Comparison of ENCODE assay signal across 8 mouse cellular contexts in genomic region chr6:52177061-52177735, GRCm38 (mm10). TPM values are rescaled to one million over a fixed set of nuclear protein-coding genes. Genes with fewer than 3 reads are reported as not detected.
A peak's percentile ranks its signal among the peaks of the same experiment; 100 is the strongest.
DNase-seq lines count a peak whose midpoint lies in the region; ATAC-seq and TF ChIP-seq lines count a peak whose summit lies in the region.

Gene 5730596B20Rik, plus strand, starts transcription at chr6:52177498.

- ATAC-seq in heart, embryonic 16.5 days (replicated peaks; ENCODE audit: extremely low read depth, insufficient read depth, low FRiP score): no peak
- no peak for ATAC-seq in neural tube, embryonic 15.5 days (ENCODE audit: low FRiP score)
- ATAC-seq in megakaryocyte progenitor cell, adult 5-6 weeks (replicated peaks; ENCODE audit: poor library complexity): no peak

- WGBS in liver, adult 2 months: 9% methylated on average over 36 of the region's 36 CpGs
- 2% methylated on average over 36 of the region's 36 CpGs for WGBS in heart, embryonic 16.5 days
- WGBS in neural tube, embryonic 15.5 days: 10% methylated on average over 36 of the region's 36 CpGs

- no peaks in the 10 kb centered on the region for H3K79me2 ChIP-seq in liver, adult 2 months (ENCODE audit: control insufficient read depth, insufficient read depth, low read length)

- H3K9me3 ChIP-seq in heart, embryonic 16.5 days (replicated peaks; ENCODE audit: control insufficient read depth, low read length): no peaks in the 10 kb centered on the region
- H3K9me3 ChIP-seq in neural tube, embryonic 15.5 days (replicated peaks): no peaks in the 10 kb centered on the region

- no peak for TF ChIP-seq POLR2A in liver, adult 2 months (IDR thresholded peaks at IDR 0.05; ENCODE audit: extremely low read depth, insufficient read depth, low read length)

- peak within 1 kb of the TSS; percentile 48 for H3K4me2 ChIP-seq in heart, embryonic 16.5 days (ENCODE audit: low read depth, low read length)
- peak within 1 kb of the TSS; percentile 63 for H3K4me2 ChIP-seq in neural tube, embryonic 15.5 days

- no peaks in the 10 kb centered on the region for H3K36me3 ChIP-seq in liver, adult 2 months (ENCODE audit: control insufficient read depth, insufficient read depth, low read length)
- no peaks in the 10 kb centered on the region for H3K36me3 ChIP-seq in heart, embryonic 16.5 days (ENCODE audit: control insufficient read depth, insufficient read depth)
- H3K36me3 ChIP-seq in neural tube, embryonic 15.5 days: no peaks in the 10 kb centered on the region

- H3K9ac ChIP-seq in liver, adult 2 months (ENCODE audit: low read depth, low read length): peak within 1 kb of the TSS; percentile 43
- peak within 1 kb of the TSS; percentile 61 for H3K9ac ChIP-seq in heart, embryonic 16.5 days (ENCODE audit: low read length)
- peak within 1 kb of the TSS; percentile 58 for H3K9ac ChIP-seq in neural tube, embryonic 15.5 days (replicated peaks)

- H3K4me1 ChIP-seq in liver, adult 2 months (ENCODE audit: control insufficient read depth, insufficient read depth, low read length): no peaks in the 10 kb centered on the region
- 0 out of 2 replicates have a peak, but pooled peaks cover 2% of the 10 kb centered on the region for H3K4me1 ChIP-seq in heart, embryonic 16.5 days (ENCODE audit: control insufficient read depth, insufficient read depth, low read length)
- peaks cover 86% of the 10 kb centered on the region for H3K4me1 ChIP-seq in neural tube, embryonic 15.5 days

- no peak for TF ChIP-seq CTCF in liver, adult 2 months (IDR thresholded peaks at IDR 0.05; ENCODE audit: low read depth, low read length)

- H3K27ac ChIP-seq in liver, adult 2 months (replicated peaks; ENCODE audit: insufficient read depth, low read depth, low read length): peak within 1 kb of the TSS; percentile 53
- H3K27ac ChIP-seq in heart, embryonic 16.5 days (ENCODE audit: low read length): peak within 1 kb of the TSS; percentile 41
- H3K27ac ChIP-seq in neural tube, embryonic 15.5 days (replicated peaks): peak within 1 kb of the TSS; percentile 88

- peaks cover 8% of the 10 kb centered on the region; the same call in 1 of the 2 replicates for H3K27me3 ChIP-seq in liver, adult 2 months (ENCODE audit: control insufficient read depth, insufficient read depth, low read length)
- peaks cover 93% of the 10 kb centered on the region for H3K27me3 ChIP-seq in heart, embryonic 16.5 days (ENCODE audit: control insufficient read depth, insufficient read depth, low read length)
- no peaks in the 10 kb centered on the region for H3K27me3 ChIP-seq in neural tube, embryonic 15.5 days (replicated peaks)

- no peak for DNase-seq in liver, adult 2 months (ENCODE audit: extremely low read depth, low read depth, low spot score)
- no peak for DNase-seq in liver
- DNase-seq in kidney, postnatal 25 days: peak; percentile 84 to 92
- DNase-seq in urinary bladder, adult 18-20 months (ENCODE audit: low spot score in 2 of 2): no peak
- no peak for DNase-seq in frontal cortex, postnatal 36 days (ENCODE audit: low spot score in 2 of 2)

- H3K4me3 ChIP-seq in liver, adult 2 months (ENCODE audit: insufficient read depth, low read depth, low read length): peak within 1 kb of the TSS; percentile 45
- H3K4me3 ChIP-seq in heart, embryonic 16.5 days (ENCODE audit: low read length): peak within 1 kb of the TSS; percentile 49
- peak within 1 kb of the TSS; percentile 46 for H3K4me3 ChIP-seq in neural tube, embryonic 15.5 days (replicated peaks)

RNA-seq across cellular contexts. Expression of gene 5730596B20Rik, which starts in this region (rescaled TPM):
- 0.09 TPM in 1 of 2 replicates, not detected in the other for total RNA-seq in liver, adult 2 months (2014; rRNA removed)
- polyA plus RNA-seq in liver, adult 2 months (2012; rRNA removed): 0.02 TPM in 2 replicates
- 0.13 and 0.32 TPM in 2 replicates for polyA plus RNA-seq in heart, embryonic 16.5 days (2015; fragmentation: Nextera tagmentation; extraction: Ambion mirVana)
- polyA plus RNA-seq in neural tube, embryonic 15.5 days (2015; fragmentation: Nextera tagmentation; extraction: Ambion mirVana): 1.4 and 3.0 TPM in 2 replicates
- total RNA-seq in megakaryocyte progenitor cell, adult 5-6 weeks (2015): not detected in 2 replicates
- total RNA-seq in megakaryocyte progenitor cell, adult 5-6 weeks (2017): not detected in 2 replicates

Comparison
In these comparisons a context has a peak if more than half of its experiments do, and no peak if none do; other contexts are left out.
1. DNase-seq: peak in kidney, postnatal 25 days (2 of 2); none in liver, adult 2 months (single experiment), liver (single experiment), urinary bladder, adult 18-20 months (0 of 2) and frontal cortex, postnatal 36 days (0 of 2).
2. Peak in every context shown above with its lines, with median percentiles within 50 percentile points of each other: H3K27ac ChIP-seq, H3K4me3 ChIP-seq and H3K9ac ChIP-seq.